Mouse (Mus musculus): ENCODE measurements around the gene Rabl2.

Gene Rabl2

GRCm38 (mm10) chr15:89550506-89550905, 41.2 kb downstream of the Rabl2 start:
- DNase-seq (ENCODE audit: low read depth), result no peak

GRCm38 (mm10) chr15:89548837-89549236, 42.9 kb downstream of the Rabl2 start:
- DNase-seq (ENCODE audit: low read depth), result no peak

- DNase-seq (ENCODE audit: low read depth), result no peak
These were observed 43.7 kb downstream of the Rabl2 start for GRCm38 (mm10) chr15:89547824-89548601.

- no peak for DNase-seq (ENCODE audit: low read depth)
These were observed 44.4 kb downstream of the Rabl2 start for GRCm38 (mm10) chr15:89547321-89547720.

- no peak for DNase-seq (ENCODE audit: low read depth)
These were observed 47.6 kb downstream of the Rabl2 start for GRCm38 (mm10) chr15:89544171-89544570.

- DNase-seq (ENCODE audit: low read depth), result no peak
These were observed 57.9 kb downstream of the Rabl2 start for GRCm38 (mm10) chr15:89533843-89534207.

GRCm38 (mm10) chr15:89532924-89533842, 58.5 kb downstream of the Rabl2 start:
- DNase-seq (ENCODE audit: low read depth), result no peak

Data from induced T-regulatory cell, adult 2 months (primary cell).